Mouse (Mus musculus) cortical plate, adult 2 months (tissue): ENCODE measurements around the gene Saysd1.

ENCODE experiments used
- CTCF ChIP-seq: fragments of 200-500 bp; IDR thresholded peaks from 2 replicates; pipeline ENCODE4 v1.5.1; 2011; ENCODE audit warnings: mild to moderate bottlenecking, control low read depth, low read length; ENCODE audit not compliant: insufficient read depth; ENCODE audit errors: extremely low read depth
- POLR2A ChIP-seq: fragments of 200-500 bp; IDR thresholded peaks from 2 replicates; pipeline ENCODE4 v1.6.1; 2011; ENCODE audit warnings: mild to moderate bottlenecking, low read length, control low read depth; ENCODE audit not compliant: insufficient read depth; ENCODE audit errors: extremely low read depth

DNA sequence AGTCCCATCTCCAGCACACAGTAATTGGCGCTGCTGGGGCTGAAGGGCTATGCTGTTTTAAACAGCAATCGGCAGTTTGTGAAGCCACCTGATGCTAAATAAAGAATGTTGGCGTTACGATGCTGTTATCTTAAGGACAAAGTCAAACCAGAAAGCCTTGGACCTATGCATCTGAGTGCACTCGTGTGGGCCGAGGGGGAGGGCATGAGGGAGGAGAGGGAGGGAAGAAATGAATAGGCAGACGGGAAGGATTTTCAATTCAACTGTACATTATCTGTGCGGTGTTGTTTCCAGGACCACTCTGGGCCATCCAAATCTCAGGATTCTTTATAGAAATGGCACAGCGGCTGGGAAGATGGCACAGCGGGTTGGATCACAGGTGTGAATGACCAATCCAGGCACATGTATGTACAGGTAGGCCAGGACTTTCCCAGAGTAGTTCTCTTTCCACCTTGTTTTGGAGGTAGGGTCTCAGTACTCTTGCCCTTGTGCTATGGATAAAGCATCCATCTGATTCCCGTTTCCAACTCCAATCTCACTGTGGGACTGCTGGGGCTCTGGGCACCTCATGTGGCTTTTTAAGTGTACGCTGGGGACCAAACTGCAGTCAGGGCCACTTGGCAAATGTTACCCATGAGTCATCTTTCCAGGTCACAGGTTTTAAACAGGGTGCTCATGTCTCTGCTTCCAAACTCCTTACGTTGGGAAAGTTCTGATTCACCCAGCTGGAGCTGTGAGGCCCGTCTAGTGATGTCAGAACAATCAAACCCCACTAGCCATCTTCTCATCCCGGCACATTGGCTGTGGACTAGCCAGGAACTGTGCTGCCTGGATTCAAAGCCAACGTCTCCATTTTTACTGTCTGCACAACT lies at the start of gene Saysd1:
- TF ChIP-seq POLR2A (no peak), CTCF (no peak)
